Mouse (Mus musculus) adrenal gland, postnatal 36 days (tissue): ENCODE results near the gene Utp3. TPM values are rescaled to one million over a fixed set of nuclear protein-coding genes. Genes with fewer than 3 reads are reported as not detected.

Experiments used
- total RNA-seq, 2 experiments: library from RNA; stranded (reverse); gene quantifications; 2 replicates each; pipeline ENCODE4 v1.2.3; 2021

Utp3 gene
- total RNA-seq, 2 experiments from 2014 or later: 32.5 to 34.2 TPM

Other genes starting within 250 kb of the Utp3 start
- not detected for gene Prol1, start 237.2 kb upstream of the Utp3 start, total RNA-seq
- not detected for gene Amtn, start 178.4 kb upstream of the Utp3 start, total RNA-seq
- gene Ambn, start 98.5 kb upstream of the Utp3 start, total RNA-seq: not detected
- not detected for gene Enam, start 66.5 kb upstream of the Utp3 start, total RNA-seq
- under 1 TPM; 0.30 TPM for gene Jchain, start 26.6 kb upstream of the Utp3 start, total RNA-seq
- gene Rufy3, start 10.6 kb downstream of the Utp3 start, total RNA-seq: 10 to 100 TPM; 22.2 to 30.7 TPM
- gene Grsf1, start 121.7 kb downstream of the Utp3 start, total RNA-seq: 100 to 1,000 TPM; 120 to 151 TPM
- 10 to 100 TPM; 36.9 to 46.7 TPM for gene Mob1b, start 166.4 kb downstream of the Utp3 start, total RNA-seq
- gene Dck, start 210.5 kb downstream of the Utp3 start, total RNA-seq: 1 to 10 TPM; 3.6 to 5.1 TPM